Mouse (Mus musculus): ENCODE results near the gene Cdkn1c.

DNA sequence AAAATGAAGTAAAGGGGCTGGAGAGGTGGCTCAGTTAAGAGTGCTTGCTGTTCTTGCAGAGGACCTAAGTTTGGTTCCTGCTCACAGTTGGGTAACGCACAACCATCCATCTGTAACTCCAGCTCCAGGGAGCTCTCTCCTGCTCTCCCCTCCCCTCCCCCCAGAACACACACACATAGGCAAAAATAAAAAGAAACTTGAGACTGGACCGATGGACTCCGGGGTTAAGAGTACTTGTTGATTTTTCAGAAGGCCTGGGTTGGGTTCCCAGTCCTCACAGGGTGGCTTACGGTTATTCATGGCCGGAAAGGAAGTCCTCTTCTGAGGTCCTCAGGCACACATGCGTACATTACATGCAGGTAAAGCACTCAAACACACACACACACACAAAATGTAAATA lies 43.1 kb upstream of the Cdkn1c start:
- TF ChIP-seq CTCF (IDR thresholded peaks at IDR 0.05 in 2 of 3, conservative IDR thresholded peaks at IDR 0.05 in 1 of 3; ENCODE audit: control insufficient read depth in 1 of 3, insufficient read depth in 1 of 3, low read depth in 2 of 3, low read length in 3 of 3, poor library complexity in 1 of 3, severe bottlenecking in 1 of 3) (no peak), MXI1 (IDR thresholded peaks at IDR 0.05; ENCODE audit: low read depth, low read length) (no peak)

Measured in MEL (cell line).